Comparison of ENCODE assay signal across 12 mouse cellular contexts in the genomic region with DNA sequence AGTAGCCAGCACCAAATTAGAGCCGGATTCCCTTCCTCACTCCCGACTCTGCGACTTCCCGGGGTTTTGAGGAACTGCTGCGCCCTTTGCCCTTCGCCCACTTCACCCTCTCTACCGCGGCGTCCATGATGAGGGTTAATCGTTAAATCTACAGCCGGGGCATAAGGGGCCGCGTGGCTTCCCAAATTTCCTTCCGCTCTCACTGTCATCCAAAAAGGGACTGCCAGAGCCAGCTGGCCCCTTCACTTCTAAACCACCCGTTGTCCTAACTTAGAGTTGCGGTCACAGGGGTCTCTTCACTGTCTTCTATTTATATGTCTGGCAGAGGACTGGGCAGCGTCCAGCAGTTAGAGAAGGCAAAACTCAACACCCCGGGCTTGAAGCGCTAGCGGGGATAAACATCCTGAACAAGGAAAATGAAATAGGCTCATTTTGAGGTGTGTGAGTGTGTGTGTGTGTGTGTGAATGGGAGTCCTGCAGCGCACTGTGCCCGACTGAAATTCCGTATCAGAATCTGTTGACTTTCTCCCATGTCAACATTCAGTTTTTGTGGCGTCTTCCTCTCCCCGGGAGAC. TPM values are rescaled to one million over a fixed set of nuclear protein-coding genes. Genes with fewer than 3 reads are reported as not detected.
DNase-seq lines count a peak whose midpoint lies in the region; ATAC-seq and TF ChIP-seq lines count a peak whose summit lies in the region.
"Had no signal": no experiment of that assay in that cellular context is flagged by ENCODE, and none has a peak within 500 bp of the region (broad histone marks: within the 10 kb centered on the region; RNA-seq: fewer than 3 reads in every experiment).

No protein-coding gene starts in this region.

- H3K27ac ChIP-seq in intestine, embryonic 15.5 days = no peak overlapping the region
- H3K27ac ChIP-seq in intestine, embryonic 16.5 days (ENCODE audit: low read length) = no peak overlapping the region
- no peak overlapping the region for H3K27ac ChIP-seq in bone marrow macrophage, adult 2 months (ENCODE audit: insufficient read depth, low read depth, low read length)

- TF ChIP-seq CTCF in bone marrow macrophage, adult 2 months (IDR thresholded peaks at IDR 0.05; ENCODE audit: low read depth, low read length) = no peak

- H3K27me3 ChIP-seq in intestine, embryonic 15.5 days (replicated peaks) = peaks cover 93% of the 10 kb centered on the region
- peaks cover 80% of the 10 kb centered on the region for H3K27me3 ChIP-seq in intestine, embryonic 16.5 days (replicated peaks; ENCODE audit: control insufficient read depth, insufficient read depth, low read length)

- ATAC-seq in intestine, embryonic 15.5 days = no peak
- ATAC-seq in intestine, embryonic 16.5 days = no peak
- ATAC-seq in megakaryocyte, adult 5-6 weeks (ENCODE audit: poor library complexity, severe bottlenecking) = 0 out of 2 replicates have a peak, but pooled peaks have one; percentile 4

- peak; percentile 48 for DNase-seq in ES-CJ7 (ENCODE audit: low read depth, low spot score)
- DNase-seq in layer of hippocampus, adult 9-10 months (ENCODE audit: low spot score) = no peak
- no peak for DNase-seq in lung, adult 18-20 months
- DNase-seq: cerebellum, postnatal 25 days; right cerebral cortex, adult 18-20 months; thymus, adult 2 months had no signal

- H3K36me3 ChIP-seq in intestine, embryonic 15.5 days = no peaks in the 10 kb centered on the region
- H3K36me3 ChIP-seq in intestine, embryonic 16.5 days (ENCODE audit: control insufficient read depth, insufficient read depth, low read length) = no peaks in the 10 kb centered on the region

- no peaks in the 10 kb centered on the region for H3K9me3 ChIP-seq in intestine, embryonic 15.5 days
- H3K9me3 ChIP-seq in intestine, embryonic 16.5 days (ENCODE audit: control insufficient read depth, low read length) = no peaks in the 10 kb centered on the region

- H3K4me3 ChIP-seq in intestine, embryonic 15.5 days (replicated peaks) = no peak overlapping the region
- H3K4me3 ChIP-seq in intestine, embryonic 16.5 days (ENCODE audit: low read length) = no peak overlapping the region
- peak overlapping the region; percentile 30 for H3K4me3 ChIP-seq in bone marrow macrophage, adult 2 months (ENCODE audit: insufficient read depth, low read length)

- WGBS in intestine, embryonic 15.5 days = under 1% methylated on average over 25 of the region's 25 CpGs
- under 1% methylated on average over 25 of the region's 25 CpGs for WGBS in intestine, embryonic 16.5 days

- H3K4me1 ChIP-seq in intestine, embryonic 15.5 days (replicated peaks) = peaks cover 36% of the 10 kb centered on the region
- H3K4me1 ChIP-seq in intestine, embryonic 16.5 days (ENCODE audit: control insufficient read depth, insufficient read depth, low read length) = peaks cover 17% of the 10 kb centered on the region
- peaks cover 7% of the 10 kb centered on the region; the same call in 1 of the 2 replicates for H3K4me1 ChIP-seq in bone marrow macrophage, adult 2 months (ENCODE audit: control insufficient read depth, insufficient read depth, low read length)

- H3K9ac ChIP-seq in intestine, embryonic 15.5 days = no peak overlapping the region
- no peak overlapping the region for H3K9ac ChIP-seq in intestine, embryonic 16.5 days (ENCODE audit: low read depth, low read length)

- 0 out of 2 replicates have a peak overlapping the region, but pooled peaks have one; percentile 6 for H3K4me2 ChIP-seq in intestine, embryonic 15.5 days (replicated peaks)
- H3K4me2 ChIP-seq in intestine, embryonic 16.5 days (ENCODE audit: low read depth, low read length) = no peak overlapping the region

- TF ChIP-seq POLR2A in bone marrow macrophage, adult 2 months (IDR thresholded peaks at IDR 0.05; ENCODE audit: borderline replicate concordance, low read depth, low read length) = no peak

RNA-seq across cellular contexts. Expression of gene Lhx4, which starts 13.6 kb away (rescaled TPM):
- not detected in 2 replicates for polyA plus RNA-seq in intestine, embryonic 15.5 days (2015; fragmentation: Nextera tagmentation; extraction: Ambion mirVana)
- 0.10 TPM in 1 of 2 replicates, not detected in the other for polyA plus RNA-seq in intestine, embryonic 16.5 days (2015; fragmentation: Nextera tagmentation; extraction: Ambion mirVana)
- polyA plus RNA-seq in bone marrow macrophage, adult 2 months (2012; ENCODE audit: insufficient read depth, insufficient read length, missing spikeins) = not detected in 2 replicates
- total RNA-seq in megakaryocyte, adult 5-6 weeks (2015) = not detected in 2 replicates
- total RNA-seq in megakaryocyte, adult 5-6 weeks (2017) = not detected in 2 replicates
- total RNA-seq: liver, adult 2 months; megakaryocyte-erythroid progenitor cell, adult 5-6 weeks had no signal
- polyA plus RNA-seq: liver, adult 2 months had no signal
